Mouse (Mus musculus) liver, adult 2 months (tissue): ENCODE results near the gene Twistnb.

Experiments used
- CTCF ChIP-seq: fragments of 200-500 bp; IDR thresholded peaks from 2 replicates; pipeline ENCODE4 v1.5.1; 2011; ENCODE audit warnings: low read depth, low read length, control low read depth
- POLR2A ChIP-seq: fragments of 200-500 bp; IDR thresholded peaks from 2 replicates; pipeline ENCODE4 v1.6.1; 2011; ENCODE audit warnings: low read length, control low read depth; ENCODE audit not compliant: insufficient read depth; ENCODE audit errors: extremely low read depth

DNA sequence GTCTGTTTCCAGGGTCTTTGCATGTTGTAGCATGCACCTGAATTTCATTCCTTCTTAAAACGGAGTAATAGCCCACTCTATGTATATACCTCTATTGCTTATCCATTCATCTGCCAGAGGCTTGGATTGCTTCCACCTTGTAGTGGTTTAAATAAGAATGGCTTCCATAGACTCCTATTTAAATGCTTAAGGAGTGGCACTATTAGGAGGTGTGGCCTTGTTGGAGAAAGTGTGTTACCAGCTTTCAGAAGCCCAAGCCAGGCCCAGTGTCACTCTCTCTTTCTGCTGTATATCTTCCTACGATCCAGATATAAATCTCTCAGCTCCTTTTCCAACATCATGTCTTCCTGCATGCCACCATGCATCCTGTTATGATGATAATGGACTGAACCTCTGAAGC, 53.5 kb downstream of the Twistnb start:
- TF ChIP-seq CTCF (no peak), POLR2A (no peak)
